Mouse (Mus musculus) left cerebral cortex, postnatal 25 days (tissue): ENCODE results near the gene Gaa. TPM values are rescaled to one million over a fixed set of nuclear protein-coding genes. Genes with fewer than 3 reads are reported as not detected.

Experiments
- DNase-seq, 2 experiments: peaks; one replicate each; pipeline ENCODE4 v3.0.0; 2022; ENCODE audit warnings: low spot score in 2 of 2, mixed read lengths in 1 of 2
- intact Hi-C: fragments of 180-260 bp; cut with DNase I; formaldehyde crosslinking; loops from one replicate; pipeline ENCODE4 v1.15.1; 2025
- total RNA-seq, 2 experiments: library from RNA; stranded (reverse); gene quantifications; 2 replicates each; pipeline ENCODE4 v1.2.3; 2021

Gaa gene
- total RNA-seq, 2 experiments from 2014 or later: 232 to 233 TPM

DNA sequence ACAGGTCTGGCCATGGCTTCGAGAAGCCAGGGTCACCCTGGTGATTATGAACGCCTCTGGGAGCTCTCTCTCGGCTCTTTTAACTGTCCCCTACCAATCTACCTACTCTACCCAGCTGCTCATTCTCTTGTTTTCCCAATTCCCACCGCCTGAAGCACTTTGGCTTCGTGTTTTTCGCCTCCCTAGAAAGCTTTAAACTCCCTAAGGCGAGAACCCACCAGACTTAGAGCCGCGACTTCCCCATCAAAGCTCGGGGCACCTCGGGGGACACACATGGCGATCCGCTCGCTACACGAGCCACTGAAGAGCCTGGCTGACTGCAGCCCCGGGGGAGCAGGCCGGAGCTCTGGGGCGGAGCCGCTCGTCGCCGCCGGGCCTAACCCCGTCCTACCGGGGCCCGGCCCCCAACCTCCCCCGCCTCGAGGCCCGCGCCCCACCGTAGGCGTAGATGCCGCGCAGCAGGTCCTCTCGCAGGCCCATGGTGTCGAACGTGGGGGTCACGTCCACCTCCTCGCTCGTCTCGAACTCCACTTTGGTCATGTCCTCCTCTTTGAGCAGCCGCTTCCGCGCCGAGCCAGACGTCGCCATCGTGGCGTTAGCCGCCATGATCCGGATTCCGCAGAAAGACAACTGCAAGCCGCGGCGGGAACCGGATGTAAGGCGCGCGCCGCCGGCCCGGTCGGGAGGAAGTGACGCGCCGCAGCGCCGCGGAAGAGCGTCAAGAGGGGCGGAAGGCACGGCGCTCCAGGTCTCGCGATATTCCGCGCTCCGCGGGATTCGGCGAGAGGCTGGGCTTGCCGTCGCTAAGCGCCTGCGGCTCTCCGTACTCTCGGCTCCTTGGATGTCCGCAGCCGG, 31.9 kb downstream of the Gaa start, which contains the start of gene Eif4a3:
Eif4a3 (minus strand) TSS at position 699 of the 855 bp plus-strand sequence.
- DNase-seq: peak; percentile 95 to 96
- intact Hi-C loops: loop anchor here (2.0 to 10.0 kb wide), 2 partner anchors 191 to 605 kb away; partner anchors contain the start of gene Endov

DNA sequence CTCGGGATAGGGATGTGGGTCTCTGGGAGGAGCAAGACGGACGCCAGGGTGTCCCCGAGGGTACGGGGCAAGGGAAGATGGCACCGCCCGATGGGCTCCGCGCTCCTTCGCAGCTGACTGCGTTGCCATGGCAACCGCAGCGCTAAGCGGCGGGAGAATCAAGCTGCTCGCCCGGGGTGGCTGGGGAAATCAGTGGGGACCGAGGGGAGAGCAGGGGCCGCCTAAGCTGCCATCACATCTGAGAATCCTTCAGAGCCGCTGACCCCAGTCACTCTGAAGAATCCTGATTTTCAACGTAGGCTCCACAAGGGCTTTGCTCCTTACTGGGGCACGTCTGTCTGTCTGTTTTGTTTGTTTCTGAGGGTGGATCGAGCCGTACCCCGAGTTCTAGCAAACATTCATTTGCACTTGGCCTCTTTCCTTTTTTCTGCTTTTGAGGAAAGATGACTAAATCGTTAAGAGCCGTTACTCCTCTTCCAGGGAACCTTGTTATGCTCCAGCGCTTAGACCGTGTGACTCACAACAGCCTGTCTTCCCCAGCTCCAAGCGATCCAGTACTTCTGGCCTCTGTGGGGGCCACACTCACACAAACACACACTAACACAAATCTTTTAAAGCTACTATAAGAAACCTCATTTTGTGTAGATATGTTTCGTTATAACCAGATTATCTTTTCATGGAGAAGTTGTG, 32.7 kb downstream of the Gaa start:
- intact Hi-C loops: loop anchor here (2.0 to 10.0 kb wide), 2 partner anchors 190 to 604 kb away; partner anchors contain the start of gene Endov
- peak in 1 of 2 experiments; percentile 25 for DNase-seq

DNA sequence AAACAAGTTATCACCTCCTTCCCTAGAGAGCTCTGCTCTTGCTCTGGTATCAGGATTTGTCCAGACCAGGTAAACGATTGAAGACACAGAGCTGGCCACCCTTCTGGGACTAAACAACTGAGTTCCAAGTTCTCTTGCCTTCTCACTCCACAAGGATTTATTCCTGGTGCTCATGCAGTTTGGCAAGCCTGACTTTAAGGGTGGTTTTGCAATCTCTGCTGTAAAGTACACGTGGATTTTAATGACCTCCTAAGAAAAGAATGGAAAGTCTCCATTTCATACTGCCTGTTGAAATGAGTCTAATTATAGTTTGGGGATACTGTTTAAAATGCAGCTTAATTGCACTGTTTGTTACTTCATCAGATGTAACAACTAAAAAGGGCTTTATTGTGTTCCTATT, 33.3 kb downstream of the Gaa start:
- DNase-seq: no peak
- intact Hi-C loops: loop anchor here (2.0 to 10.0 kb wide), 2 partner anchors 190 to 604 kb away; partner anchors contain the start of gene Endov

DNA sequence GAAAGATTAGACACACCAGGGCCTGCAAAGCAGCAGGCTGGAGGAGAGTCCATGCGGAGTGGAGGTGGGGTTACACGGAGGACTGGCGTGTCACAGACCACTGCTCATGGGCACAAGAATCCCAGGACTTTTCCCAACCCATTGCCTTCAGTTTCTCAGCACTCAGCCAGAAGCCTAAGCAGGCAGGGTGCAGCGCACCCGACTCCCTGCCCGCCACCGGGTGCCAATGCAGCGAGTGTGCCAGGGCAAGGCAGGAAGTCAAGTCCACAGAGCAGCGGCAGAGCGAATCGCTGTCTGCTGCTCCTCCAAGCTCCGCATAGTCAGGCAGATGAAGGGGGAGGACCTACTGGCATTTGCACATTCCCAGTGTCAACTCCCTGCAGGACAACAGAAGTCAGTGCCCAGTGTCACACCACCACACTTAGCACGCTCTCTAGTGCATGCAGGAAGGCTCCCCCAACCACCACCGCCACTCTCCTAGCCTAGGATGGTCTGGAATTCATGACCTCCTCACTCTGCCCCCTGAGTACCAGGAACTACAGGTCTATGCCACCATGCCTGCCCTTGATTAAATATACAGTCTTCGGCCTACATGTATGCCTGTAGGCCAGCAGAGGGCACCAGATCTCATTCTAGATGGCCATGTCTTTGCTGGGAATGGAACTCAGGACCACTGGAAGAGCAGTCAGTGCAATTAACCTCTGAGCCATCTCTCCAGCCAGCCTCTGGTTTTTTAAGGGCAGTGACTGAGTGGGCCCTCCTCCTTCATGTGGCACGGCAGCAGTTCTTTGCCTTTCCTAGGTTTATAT, 37.4 kb downstream of the Gaa start:
- intact Hi-C loops: loop anchor here (5.0 to 10.0 kb wide), 3 partner anchors 57 to 600 kb away; no protein-coding TSS in a partner anchor
- peak in 1 of 2 experiments; percentile 36 for DNase-seq

DNA sequence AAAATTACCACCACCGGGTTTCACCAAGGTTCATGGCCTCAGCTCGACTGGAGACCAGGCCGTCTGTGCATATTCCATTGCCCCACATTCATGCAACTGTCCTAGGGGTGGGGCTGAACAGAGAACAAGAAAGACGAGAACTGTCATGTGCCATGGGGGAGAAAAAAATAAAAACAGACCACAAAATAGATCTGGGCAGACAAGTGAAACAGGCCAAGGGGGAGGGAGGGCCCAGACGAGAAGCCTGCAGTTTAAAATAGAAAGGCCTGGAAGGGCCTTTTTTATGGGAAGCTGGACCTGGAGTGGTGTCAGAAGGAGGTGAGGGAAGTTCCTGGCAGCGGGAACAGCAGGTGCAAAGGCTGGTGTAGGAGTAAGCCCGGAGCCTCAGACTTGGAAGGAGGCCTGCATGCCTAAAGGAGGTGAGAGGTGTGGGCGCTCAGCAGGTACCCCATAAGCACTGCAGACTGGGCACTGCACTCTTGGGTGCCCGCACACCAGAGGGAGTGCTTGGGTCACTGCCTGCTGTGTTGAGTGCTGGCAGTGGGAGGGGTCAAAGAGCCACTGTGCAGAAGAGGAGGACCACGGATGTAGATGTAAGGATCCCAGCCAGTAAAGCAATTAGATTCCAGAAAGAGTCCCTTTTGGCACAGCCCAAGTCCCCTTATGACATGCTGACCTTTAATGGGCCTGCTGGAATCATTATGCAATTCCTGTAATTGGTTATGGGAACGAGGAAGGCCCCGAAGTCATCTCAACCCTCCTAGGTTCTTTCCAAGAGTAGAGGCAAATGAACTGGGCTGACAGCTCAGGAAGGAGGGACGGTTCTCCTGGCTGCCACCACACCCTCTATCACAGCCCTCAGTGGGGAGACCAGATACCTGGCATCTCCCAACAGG, 39.3 kb downstream of the Gaa start:
- intact Hi-C loops: loop anchor here (5.0 to 10.0 kb wide), 3 partner anchors 55 to 598 kb away; no protein-coding TSS in a partner anchor
- no peak for DNase-seq

DNA sequence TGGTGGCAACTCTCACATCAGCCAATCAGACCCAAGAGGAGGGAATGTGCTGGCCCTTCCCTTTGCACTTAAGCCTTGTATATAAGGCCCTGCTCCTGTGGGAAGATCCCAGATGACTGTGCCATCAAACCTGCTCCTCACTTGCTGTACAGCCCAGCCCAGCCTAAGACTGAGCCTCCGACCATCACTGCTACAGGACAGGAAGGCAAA, 39.9 kb downstream of the Gaa start, which contains the start of gene Card14:
Card14 (plus strand) TSS at position 111 of the 210 bp plus-strand sequence.
- no peak for DNase-seq
- intact Hi-C loops: loop anchor here (5.0 to 10.0 kb wide), 3 partner anchors 55 to 597 kb away; no protein-coding TSS in a partner anchor

DNA sequence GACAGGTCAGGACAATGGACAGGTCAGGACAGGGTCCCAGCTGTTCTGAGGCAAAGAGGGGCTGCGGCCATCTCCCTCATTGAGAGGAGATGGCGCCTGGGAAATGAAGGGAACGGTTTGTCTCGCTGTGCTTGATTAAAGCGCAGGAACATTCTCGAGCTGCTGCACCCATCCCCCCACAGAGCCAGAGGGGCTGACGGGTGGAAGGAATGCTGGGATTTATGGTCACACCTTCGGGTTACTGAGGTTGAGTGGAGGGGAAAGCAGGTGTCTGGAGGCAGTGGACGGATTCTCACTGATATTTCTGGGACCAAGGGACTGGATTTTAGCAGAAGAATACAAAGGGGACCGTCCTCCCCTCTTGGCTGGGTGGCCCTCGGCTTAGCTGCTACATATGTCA, 40.2 kb downstream of the Gaa start:
- intact Hi-C loops: loop anchor here (5.0 to 10.0 kb wide), 3 partner anchors 54 to 597 kb away; no protein-coding TSS in a partner anchor

DNA sequence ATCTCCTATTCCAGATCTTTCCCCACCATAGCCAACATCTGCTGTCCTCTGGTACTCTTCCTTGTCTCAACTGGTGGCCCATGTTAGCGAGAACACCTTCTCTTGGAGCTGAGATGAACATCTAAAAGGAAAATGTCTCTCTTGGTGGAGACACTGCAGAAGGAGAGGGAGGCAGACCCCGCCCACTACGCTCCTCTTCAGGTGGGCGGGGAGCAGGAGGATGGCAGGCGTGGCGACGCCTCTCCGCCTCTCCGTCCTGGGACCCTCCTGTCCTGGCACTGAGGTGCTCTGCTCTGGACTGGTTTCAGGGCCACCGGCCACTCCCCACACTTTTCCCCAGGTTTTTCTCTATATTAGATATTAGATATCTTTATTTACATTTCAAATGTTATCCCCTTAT, 42.9 kb downstream of the Gaa start:
- intact Hi-C loops: no loop called here
- no peak for DNase-seq

More for the DNA sequence above, 40.2 kb downstream of the Gaa start:
- no peak for DNase-seq

DNA sequence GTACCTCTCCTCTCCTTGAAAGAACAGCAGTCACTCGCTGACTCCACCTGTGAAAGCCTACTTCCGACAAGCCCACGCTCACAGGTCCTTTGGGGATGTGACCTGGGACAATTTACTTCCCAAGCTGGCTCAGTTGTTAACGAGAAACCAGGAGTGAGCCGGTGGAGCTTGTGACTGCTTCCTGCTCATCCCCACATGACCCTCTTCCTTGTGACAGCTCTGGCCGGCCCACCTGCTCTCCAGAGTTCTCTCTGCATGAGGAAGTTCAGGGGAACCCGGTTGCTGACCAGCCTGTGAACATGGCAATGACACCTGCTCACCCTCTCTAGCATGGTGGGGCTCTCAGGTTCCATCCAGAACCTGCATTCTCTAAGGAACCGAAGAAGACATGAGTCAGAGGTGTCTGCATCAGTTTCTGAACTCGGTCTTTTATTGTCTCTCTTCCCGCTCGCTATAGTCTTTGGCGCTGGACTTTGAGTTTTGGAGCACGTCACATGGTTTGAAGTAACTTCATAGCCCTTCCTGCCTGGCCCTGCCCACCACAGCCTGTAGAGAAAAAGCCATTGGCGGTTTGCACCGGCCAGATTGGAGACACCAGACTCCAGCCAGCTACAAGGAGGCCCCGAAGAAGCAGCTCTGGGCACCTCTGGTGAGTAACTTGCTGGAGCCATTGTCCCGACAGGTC, 46.7 kb downstream of the Gaa start:
- intact Hi-C loops: no loop called here
- no peak for DNase-seq

DNA sequence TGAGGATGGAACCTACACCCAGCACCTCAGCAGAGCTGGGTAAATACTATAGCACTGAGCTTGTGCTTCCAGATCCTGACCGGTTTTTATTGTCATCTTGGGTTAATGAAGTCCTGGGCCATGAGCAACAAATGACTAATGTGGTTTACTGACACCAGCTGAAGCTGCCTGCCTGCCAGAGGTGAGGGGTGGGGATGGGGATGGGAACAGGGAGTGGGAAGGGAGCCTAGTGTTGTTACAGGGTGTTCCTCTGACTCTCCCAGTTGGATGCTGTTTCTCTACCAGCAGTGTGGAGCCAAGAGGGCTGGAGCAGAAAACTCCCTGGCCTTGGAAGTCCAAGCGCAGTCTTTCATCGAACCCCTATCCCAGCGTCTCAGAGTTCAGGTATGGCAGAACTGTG, 49.0 kb downstream of the Gaa start:
- DNase-seq: no peak
- intact Hi-C loops: no loop called here

DNA sequence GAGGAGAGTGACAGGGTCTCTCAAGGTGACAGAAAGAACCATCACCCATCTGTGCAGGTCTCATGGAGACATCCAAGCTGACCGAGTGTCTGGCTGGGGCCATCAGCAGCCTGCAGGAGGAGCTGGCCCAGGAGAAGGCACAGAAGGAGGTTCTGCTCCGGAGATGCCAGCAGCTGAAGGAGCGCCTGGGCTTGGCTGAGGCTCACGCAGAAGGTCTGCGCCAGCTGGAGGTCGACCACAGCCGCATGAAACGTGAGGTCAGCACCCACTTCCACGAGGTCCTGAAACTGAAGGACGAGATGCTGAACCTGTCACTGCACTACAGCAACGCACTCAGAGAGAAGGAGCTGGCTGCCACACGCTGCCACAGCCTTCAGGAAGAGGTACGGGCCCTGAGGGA, 54.8 kb downstream of the Gaa start:
- DNase-seq: no peak
- intact Hi-C loops: no loop called here

DNA sequence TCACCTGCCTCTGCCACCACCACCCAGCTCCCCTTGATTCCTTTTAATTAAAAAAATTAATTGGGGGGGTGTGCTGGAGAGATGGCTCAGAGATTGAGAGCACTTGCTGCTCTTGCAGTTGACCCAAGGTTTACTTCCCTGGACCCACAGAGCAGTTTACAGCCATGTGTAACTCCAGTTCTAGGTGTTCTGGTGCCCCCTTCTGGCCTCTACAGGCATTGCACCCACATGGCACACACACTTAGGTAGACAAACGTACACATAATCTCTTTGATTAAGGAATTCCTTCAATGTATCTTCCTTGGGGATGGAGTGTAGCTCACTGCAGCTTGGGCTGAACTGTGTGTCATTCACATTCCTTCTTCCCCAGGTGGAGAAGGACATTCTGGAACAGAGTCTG, 57.4 kb downstream of the Gaa start:
- no peak for DNase-seq
- intact Hi-C loops: no loop called here

DNA sequence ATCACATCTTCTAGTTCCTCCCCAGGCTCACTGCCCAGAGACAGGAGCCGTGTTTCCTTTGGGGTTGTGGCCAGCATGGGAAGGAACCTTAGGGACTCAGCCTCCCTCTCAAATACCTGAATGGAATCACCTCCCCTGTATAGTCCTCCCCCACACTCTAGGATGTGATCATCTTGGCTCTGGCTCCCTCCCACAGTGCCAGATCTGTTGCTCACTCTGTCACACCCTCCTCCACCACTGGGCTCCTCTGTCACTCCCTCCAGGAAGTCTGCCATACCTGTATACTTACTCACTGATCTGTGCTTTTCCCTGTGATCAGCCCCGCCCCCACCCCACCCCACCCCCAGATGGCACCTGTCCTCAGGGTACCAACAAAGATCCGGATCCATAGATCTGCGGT, 62.9 kb downstream of the Gaa start:
- intact Hi-C loops: no loop called here
- DNase-seq: peak in 1 of 2 experiments; percentile 60

DNA sequence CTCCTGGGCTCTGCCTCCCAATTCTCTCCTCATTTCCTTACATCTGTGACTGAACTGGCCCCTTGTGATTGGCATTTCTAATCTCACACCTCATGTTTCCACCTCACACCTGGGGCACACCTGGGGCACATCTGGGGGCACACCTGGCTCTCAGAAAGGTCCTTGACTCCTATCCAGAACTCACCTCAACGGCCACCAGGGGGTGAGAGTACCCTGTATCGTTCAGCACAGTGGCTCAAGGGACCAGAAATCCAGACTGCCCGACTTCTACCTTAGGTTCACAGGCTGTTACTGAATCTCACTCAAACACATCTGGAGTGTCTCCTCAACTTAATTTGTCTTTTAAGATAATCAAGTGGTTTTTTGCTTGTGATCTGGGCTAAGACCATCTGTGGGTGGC, 64.3 kb downstream of the Gaa start:
- no peak for DNase-seq
- intact Hi-C loops: no loop called here
